Mouse (Mus musculus): ENCODE results near the gene Zfp612.

DNA sequence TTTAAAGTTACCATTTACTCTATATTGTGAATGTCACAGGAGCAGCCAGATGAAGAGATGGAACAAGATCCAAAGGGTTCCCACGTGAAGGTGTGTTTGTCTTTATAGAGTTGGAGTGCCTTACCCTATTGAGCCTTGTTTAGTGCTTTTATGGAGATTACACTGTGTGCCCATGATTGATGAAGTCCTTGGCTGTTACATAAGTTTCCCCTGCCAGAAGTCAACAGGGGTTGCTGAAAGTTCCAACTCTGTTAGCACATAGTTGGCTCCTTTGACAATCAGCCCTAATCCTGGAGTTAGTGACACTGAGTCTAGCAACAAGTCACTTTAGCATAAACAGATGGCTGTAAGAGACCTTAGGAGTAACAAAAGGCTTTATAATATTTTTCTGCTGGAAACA, 12.3 kb downstream of the Zfp612 start:
- TF ChIP-seq CTCF (IDR thresholded peaks at IDR 0.05; ENCODE audit: extremely low read depth, insufficient read length, insufficient replicate concordance, low read depth, low read length), result no peak
- TF ChIP-seq POLR2A (IDR thresholded peaks at IDR 0.05; ENCODE audit: low read depth, low read length), result no peak

All from small intestine, adult 2 months (tissue).